Mouse (Mus musculus) adrenal gland, adult 18-20 months (tissue): Measurements from ENCODE around the gene Fhl5. TPM values are rescaled to one million over a fixed set of nuclear protein-coding genes. Genes with fewer than 3 reads are reported as not detected.

Source experiments
- total RNA-seq, 2 experiments: library from RNA; stranded (reverse); gene quantifications; 1 replicate in 1 of 2; 2 replicates in 1 of 2; pipeline ENCODE4 v1.2.3; 2021

The Fhl5 gene
- total RNA-seq, 2 experiments from 2014 or later = 0.83 to 1.3 TPM

Other genes starting within 250 kb of the Fhl5 start
- gene Ufl1, start 38.9 kb upstream of the Fhl5 start, total RNA-seq = 10 to 100 TPM; 25.2 to 28.7 TPM